Mouse (Mus musculus): ENCODE measurements around the gene Fgf3. TPM values are rescaled to one million over a fixed set of nuclear protein-coding genes. Genes with fewer than 3 reads are reported as not detected.
"Not testable (repeated sequence)": the region's sequence is repeated elsewhere in the genome, so short reads cannot be mapped to it uniquely, and the experiment has no call there.

The Fgf3 gene
- polyA plus RNA-seq, 1 experiment from 2014 or later: 0.18 TPM

GRCm38 (mm10) chr7:144887672-144888071 lies 49.8 kb downstream of the Fgf3 start:
- H3K27ac ChIP-seq (ENCODE audit: low read depth, low read length): no peak overlapping the region
- H3K9me3 ChIP-seq (ENCODE audit: control insufficient read depth, low read length): no peaks in the 10 kb centered on the region
- WGBS: 87% methylated on average over 2 of the region's 2 CpGs
- no peak for ATAC-seq (ENCODE audit: low FRiP score, low TSS enrichment)
- peaks cover 5% of the 10 kb centered on the region; the same call in 1 of the 2 replicates for H3K4me1 ChIP-seq (ENCODE audit: control insufficient read depth, insufficient read depth, low read length)
- H3K4me2 ChIP-seq (replicated peaks; ENCODE audit: low read depth, low read length): no peak overlapping the region
- H3K27me3 ChIP-seq (ENCODE audit: control insufficient read depth, insufficient read depth, low read length): 0 out of 2 replicates have a peak, but pooled peaks cover 3% of the 10 kb centered on the region
- H3K9ac ChIP-seq (ENCODE audit: low read depth, low read length): no peak overlapping the region
- no peak overlapping the region for H3K4me3 ChIP-seq (ENCODE audit: low read length)
- no peaks in the 10 kb centered on the region for H3K36me3 ChIP-seq (ENCODE audit: control insufficient read depth, insufficient read depth, low read length)

- WGBS: 4% methylated on average over 18 of the region's 18 CpGs
- no peak for ATAC-seq (ENCODE audit: low FRiP score, low TSS enrichment)
These were observed 50.8 kb downstream of the Fgf3 start for GRCm38 (mm10) chr7:144888564-144889299.

GRCm38 (mm10) chr7:144890661-144891060 lies 52.8 kb downstream of the Fgf3 start:
- not testable (repeated sequence) for H3K9me3 ChIP-seq (ENCODE audit: control insufficient read depth, low read length); ATAC-seq (ENCODE audit: low FRiP score, low TSS enrichment); H3K9ac ChIP-seq (ENCODE audit: low read depth, low read length); H3K4me3 ChIP-seq (ENCODE audit: low read length); H3K27ac ChIP-seq (ENCODE audit: low read depth, low read length); H3K4me2 ChIP-seq (replicated peaks; ENCODE audit: low read depth, low read length); H3K36me3 ChIP-seq (ENCODE audit: control insufficient read depth, insufficient read depth, low read length)
- 86% methylated on average over 1 of the region's 1 CpGs for WGBS
- H3K4me1 ChIP-seq (ENCODE audit: control insufficient read depth, insufficient read depth, low read length): peaks cover 15% of the 10 kb centered on the region; the same call in 1 of the 2 replicates
- H3K27me3 ChIP-seq (ENCODE audit: control insufficient read depth, insufficient read depth, low read length): peaks cover 19% of the 10 kb centered on the region

More at GRCm38 (mm10) chr7:144888564-144889299, 50.8 kb downstream of the Fgf3 start:
- Histone ChIP-seq H3K9me3 (ENCODE audit: control insufficient read depth, low read length) (no peaks in the 10 kb centered on the region), H3K27ac (ENCODE audit: low read depth, low read length) (no peak overlapping the region), H3K27me3 (ENCODE audit: control insufficient read depth, insufficient read depth, low read length) (0 out of 2 replicates have a peak, but pooled peaks cover 3% of the 10 kb centered on the region), H3K9ac (ENCODE audit: low read depth, low read length) (no peak overlapping the region), H3K36me3 (ENCODE audit: control insufficient read depth, insufficient read depth, low read length) (no peaks in the 10 kb centered on the region), H3K4me3 (ENCODE audit: low read length) (no peak overlapping the region), H3K4me2 (replicated peaks; ENCODE audit: low read depth, low read length) (no peak overlapping the region), H3K4me1 (ENCODE audit: control insufficient read depth, insufficient read depth, low read length) (peaks cover 5% of the 10 kb centered on the region; the same call in 1 of the 2 replicates)

GRCm38 (mm10) chr7:144891863-144892262 lies 54.0 kb downstream of the Fgf3 start:
- no peak overlapping the region for H3K27ac ChIP-seq (ENCODE audit: low read depth, low read length)
- no peak overlapping the region for H3K9ac ChIP-seq (ENCODE audit: low read depth, low read length)
- H3K4me1 ChIP-seq (ENCODE audit: control insufficient read depth, insufficient read depth, low read length): peaks cover 20% of the 10 kb centered on the region; the same call in 1 of the 2 replicates
- no peaks in the 10 kb centered on the region for H3K36me3 ChIP-seq (ENCODE audit: control insufficient read depth, insufficient read depth, low read length)
- WGBS: 72% methylated on average over 2 of the region's 2 CpGs
- peaks cover 31% of the 10 kb centered on the region for H3K27me3 ChIP-seq (ENCODE audit: control insufficient read depth, insufficient read depth, low read length)
- ATAC-seq (ENCODE audit: low FRiP score, low TSS enrichment): no peak
- no peak overlapping the region for H3K4me3 ChIP-seq (ENCODE audit: low read length)
- no peaks in the 10 kb centered on the region for H3K9me3 ChIP-seq (ENCODE audit: control insufficient read depth, low read length)
- H3K4me2 ChIP-seq (replicated peaks; ENCODE audit: low read depth, low read length): no peak overlapping the region

GRCm38 (mm10) chr7:144892322-144892721 lies 54.4 kb downstream of the Fgf3 start:
- WGBS: 47% methylated on average over 6 of the region's 6 CpGs
- Histone ChIP-seq H3K9ac (ENCODE audit: low read depth, low read length) (no peak overlapping the region), H3K4me1 (ENCODE audit: control insufficient read depth, insufficient read depth, low read length) (peaks cover 20% of the 10 kb centered on the region; the same call in 1 of the 2 replicates), H3K4me2 (replicated peaks; ENCODE audit: low read depth, low read length) (no peak overlapping the region), H3K27ac (ENCODE audit: low read depth, low read length) (no peak overlapping the region), H3K36me3 (ENCODE audit: control insufficient read depth, insufficient read depth, low read length) (no peaks in the 10 kb centered on the region), H3K27me3 (ENCODE audit: control insufficient read depth, insufficient read depth, low read length) (peaks cover 36% of the 10 kb centered on the region), H3K4me3 (ENCODE audit: low read length) (no peak overlapping the region), H3K9me3 (ENCODE audit: control insufficient read depth, low read length) (no peaks in the 10 kb centered on the region)
- ATAC-seq (ENCODE audit: low FRiP score, low TSS enrichment): no peak

Other genes with a start within 250 kb of the Fgf3 start
- gene Ano1, start 86.1 kb upstream of the Fgf3 start, polyA plus RNA-seq (2014; fragmentation: Nextera tagmentation; extraction: Ambion mirVana): 24.7 and 48.8 TPM in 2 replicates
- gene Fgf4, start 9.3 kb downstream of the Fgf3 start, polyA plus RNA-seq (2014; fragmentation: Nextera tagmentation; extraction: Ambion mirVana): not detected in 2 replicates
- gene Fgf15, start 58.4 kb downstream of the Fgf3 start, polyA plus RNA-seq (2014; fragmentation: Nextera tagmentation; extraction: Ambion mirVana): 2.2 and 2.5 TPM in 2 replicates
- gene LTO1, start 77.0 kb downstream of the Fgf3 start, polyA plus RNA-seq (2014; fragmentation: Nextera tagmentation; extraction: Ambion mirVana): 19.2 and 20.3 TPM in 2 replicates
- gene Ccnd1, start 101.8 kb downstream of the Fgf3 start, polyA plus RNA-seq (2014; fragmentation: Nextera tagmentation; extraction: Ambion mirVana): 231 and 315 TPM in 2 replicates